Mouse (Mus musculus) gastrocnemius, postnatal 36 days (tissue): ENCODE data around the gene Ino80e. TPM values are rescaled to one million over a fixed set of nuclear protein-coding genes. Genes with fewer than 3 reads are reported as not detected.

Source experiments
- DNase-seq, 2 experiments: peaks; one replicate each; pipeline ENCODE4 v3.0.0; 2022
- intact Hi-C: fragments of 180-260 bp; cut with DNase I; formaldehyde crosslinking; loops from one replicate; pipeline ENCODE4 v1.15.1; 2025
- total RNA-seq, 2 experiments: library from RNA; stranded (reverse); gene quantifications; 2 replicates each; pipeline ENCODE4 v1.2.3; 2021

The Ino80e gene
- total RNA-seq, 2 experiments from 2014 or later = 10.3 to 12.6 TPM

GRCm38 (mm10) chr7:126860987-126861386 is 1.2 kb downstream of the Ino80e start:
- DNase-seq = peak in 1 of 2 experiments; percentile 6
- intact Hi-C loops = loop anchor here (5.0 kb wide), 1 partner anchor 39 kb away; no protein-coding TSS in a partner anchor

GRCm38 (mm10) chr7:126856741-126857420 is 5.3 kb downstream of the Ino80e start:
- intact Hi-C loops = no loop called here
- no peak for DNase-seq

- DNase-seq = no peak
- intact Hi-C loops = no loop called here
Measured at GRCm38 (mm10) chr7:126855641-126856040, 6.5 kb downstream of the Ino80e start.

GRCm38 (mm10) chr7:126853454-126853853 is 8.7 kb downstream of the Ino80e start:
- intact Hi-C loops = no loop called here
- peak in 1 of 2 experiments; percentile 7 for DNase-seq

GRCm38 (mm10) chr7:126851192-126851591 is 11.0 kb downstream of the Ino80e start:
- DNase-seq = peak in 1 of 2 experiments; percentile 9
- intact Hi-C loops = no loop called here

GRCm38 (mm10) chr7:126850161-126850560 is 12.0 kb downstream of the Ino80e start:
- intact Hi-C loops = no loop called here
- DNase-seq = peak in 1 of 2 experiments; percentile 10

GRCm38 (mm10) chr7:126848794-126849193 is 13.4 kb downstream of the Ino80e start:
- intact Hi-C loops = no loop called here
- peak in 1 of 2 experiments; percentile 12 for DNase-seq

- DNase-seq = peak in 1 of 2 experiments; percentile 13
- intact Hi-C loops = no loop called here
Measured at GRCm38 (mm10) chr7:126847421-126848398, 14.5 kb downstream of the Ino80e start.

GRCm38 (mm10) chr7:126847116-126847420 is 15.1 kb downstream of the Ino80e start, which contains the start of gene Doc2a:
TSS of gene Doc2a (plus strand) at chr7:126847416.
- intact Hi-C loops = no loop called here
- DNase-seq = peak in 1 of 2 experiments; percentile 6

- no peak for DNase-seq
- intact Hi-C loops = no loop called here
Measured at GRCm38 (mm10) chr7:126845516-126845915, 16.7 kb downstream of the Ino80e start.

- intact Hi-C loops = no loop called here
- DNase-seq = no peak
Measured at GRCm38 (mm10) chr7:126843276-126843675, 18.9 kb downstream of the Ino80e start.

GRCm38 (mm10) chr7:126833294-126833693 is 28.9 kb downstream of the Ino80e start:
- DNase-seq = no peak
- intact Hi-C loops = loop anchor here (2.0 to 5.0 kb wide), 2 partner anchors 114 to 278 kb away; partner anchors contain the start of gene Asphd1

GRCm38 (mm10) chr7:126832036-126832598 is 30.1 kb downstream of the Ino80e start:
- intact Hi-C loops = loop anchor here (2.0 to 5.0 kb wide), 2 partner anchors 115 to 279 kb away; partner anchors contain the start of gene Asphd1
- DNase-seq = peak; percentile 50 to 54

- DNase-seq = no peak
- intact Hi-C loops = loop anchor here (5.0 kb wide), 1 partner anchor 116 kb away; the partner anchor contains the start of gene Asphd1
Measured at GRCm38 (mm10) chr7:126831539-126831938, 30.6 kb downstream of the Ino80e start, which contains the start of gene 4930451I11Rik. TSS of gene 4930451I11Rik (minus strand) at chr7:126831639.

- intact Hi-C loops = no loop called here
- no peak for DNase-seq
Measured at GRCm38 (mm10) chr7:126825952-126826351, 36.2 kb downstream of the Ino80e start.

GRCm38 (mm10) chr7:126825403-126825802 is 36.8 kb downstream of the Ino80e start:
- DNase-seq = no peak
- intact Hi-C loops = no loop called here

- DNase-seq = no peak
Measured at GRCm38 (mm10) chr7:126823940-126824339, 38.2 kb downstream of the Ino80e start.

GRCm38 (mm10) chr7:126823202-126823711 is 38.9 kb downstream of the Ino80e start:
- DNase-seq = no peak
- intact Hi-C loops = loop anchor here (5.0 kb wide), 2 partner anchors 39 to 139 kb away; partner anchors contain the start of genes Hirip3 and Ino80e

More at GRCm38 (mm10) chr7:126823940-126824339, 38.2 kb downstream of the Ino80e start:
- intact Hi-C loops = loop anchor here (5.0 kb wide), 2 partner anchors 38 to 138 kb away; partner anchors contain the start of genes Hirip3 and Ino80e

- intact Hi-C loops = loop anchor here (5.0 kb wide), 2 partner anchors 40 to 140 kb away; partner anchors contain the start of genes Hirip3 and Ino80e
- DNase-seq = no peak
Measured at GRCm38 (mm10) chr7:126822741-126823140, 39.4 kb downstream of the Ino80e start.
